Mouse (Mus musculus) brain, embryonic 14.5 days (tissue): ENCODE data around the gene U2af1.

Experiments used
- CTCF ChIP-seq: fragments of 200-500 bp; IDR thresholded peaks from 2 replicates; pipeline ENCODE4 v1.5.1; 2012; ENCODE audit warnings: inconsistent platforms, mild to moderate bottlenecking, moderate library complexity, borderline replicate concordance; ENCODE audit not compliant: insufficient read depth, insufficient read length; ENCODE audit errors: extremely low read depth
- POLR2A ChIP-seq: fragments of 200-500 bp; IDR thresholded peaks from 2 replicates; pipeline ENCODE4 v1.6.1; 2012; ENCODE audit warnings: mild to moderate bottlenecking, inconsistent platforms, borderline replicate concordance; ENCODE audit not compliant: poor library complexity, insufficient read depth, insufficient read length, severe bottlenecking; ENCODE audit errors: extremely low read depth

- TF ChIP-seq POLR2A (no peak), CTCF (no peak)
Observed at GRCm38 (mm10) chr17:31686225-31686564, 27.5 kb upstream of the U2af1 start.
